Comparison of ENCODE assay signal across 1 mouse cellular context in the genomic region with DNA sequence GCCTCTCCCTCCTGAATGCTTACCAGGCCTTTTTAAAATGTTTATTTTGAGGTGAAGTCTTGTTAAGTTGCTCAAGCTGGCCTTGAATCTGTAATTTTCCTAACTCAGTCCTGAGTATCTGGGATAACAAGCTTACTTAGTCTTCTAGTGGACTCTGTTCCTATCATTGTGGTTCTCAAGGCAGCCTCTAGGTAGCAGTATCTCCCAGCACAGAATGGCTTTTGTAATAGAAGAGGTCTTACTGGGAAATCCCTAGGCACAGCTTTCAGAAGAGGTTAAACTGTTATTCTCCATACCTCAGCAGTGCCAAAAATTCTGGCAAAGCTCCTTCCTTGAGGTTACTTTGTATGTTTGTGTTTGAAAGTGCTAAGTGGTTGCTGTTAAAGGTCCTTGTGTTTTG.
TF ChIP-seq lines count a peak whose summit lies in the region.

No protein-coding gene starts in this region.

TF ChIP-seq in CH12.LX, 34 proteins besides CTCF, POLR2A, EP300 and RAD21:
- TF ChIP-seq MYC (IDR thresholded peaks at IDR 0.05; ENCODE audit: low read depth, low read length) = no peak
- no peak for TF ChIP-seq UBTF (IDR thresholded peaks at IDR 0.05; ENCODE audit: low read depth, low read length)
- TF ChIP-seq SMC3 (IDR thresholded peaks at IDR 0.05; ENCODE audit: low read depth, low read length) = no peak
- TF ChIP-seq RCOR1 (conservative IDR thresholded peaks at IDR 0.05; ENCODE audit: low read depth, low read length) = no peak
- no peak for TF ChIP-seq IRF4 (IDR thresholded peaks at IDR 0.05; ENCODE audit: low read depth, low read length)
- no peak for TF ChIP-seq MEF2A (IDR thresholded peaks at IDR 0.05; ENCODE audit: borderline replicate concordance, low read depth, low read length)
- TF ChIP-seq HCFC1 (IDR thresholded peaks at IDR 0.05; ENCODE audit: low read depth, low read length) = no peak
- no peak for TF ChIP-seq CHD1 (IDR thresholded peaks at IDR 0.05; ENCODE audit: low read depth, low read length)
- TF ChIP-seq USF2 (conservative IDR thresholded peaks at IDR 0.05; ENCODE audit: low read depth, low read length) = no peak
- TF ChIP-seq MAX (IDR thresholded peaks at IDR 0.05; ENCODE audit: low read length) = no peak
- TF ChIP-seq TCF12 (IDR thresholded peaks at IDR 0.05; ENCODE audit: low read depth, low read length) = no peak
- no peak for TF ChIP-seq ZMIZ1 (IDR thresholded peaks at IDR 0.05; ENCODE audit: low read depth, low read length)
- no peak for TF ChIP-seq MAZ (IDR thresholded peaks at IDR 0.05; ENCODE audit: low read depth, low read length)
- TF ChIP-seq E2F4 (IDR thresholded peaks at IDR 0.05; ENCODE audit: insufficient replicate concordance, low read depth, low read length) = no peak
- no peak for TF ChIP-seq SIN3A (IDR thresholded peaks at IDR 0.05; ENCODE audit: low read length)
- TF ChIP-seq POLR2AphosphoS2 (IDR thresholded peaks at IDR 0.05; ENCODE audit: low read depth, low read length) = no peak
- no peak for TF ChIP-seq ZKSCAN1 (IDR thresholded peaks at IDR 0.05; ENCODE audit: borderline replicate concordance, low read depth, low read length)
- no peak for TF ChIP-seq BHLHE40 (IDR thresholded peaks at IDR 0.05; ENCODE audit: low read depth, low read length)
